Mouse (Mus musculus) stomach, embryonic 14.5 days (tissue): ENCODE results near the gene Rnf103. TPM values are rescaled to one million over a fixed set of nuclear protein-coding genes. Genes with fewer than 3 reads are reported as not detected.

Experiments used
- ATAC-seq: fragments of 200-750 bp; cut with Nextera tagmentation; 2 replicates; pipeline ENCODE4 v1.8.0; 2017; ENCODE audit warnings: low read depth, moderate TSS enrichment; ENCODE audit not compliant: insufficient number of reproducible peaks, insufficient read depth, low FRiP score
- H3K27ac ChIP-seq: fragments of 300-500 bp; sonication (generic); 2 replicates; pipeline ENCODE4 v1.5.1; 2014; ENCODE audit warnings: mild to moderate bottlenecking, low read length, moderate library complexity, mixed read lengths
- H3K27me3 ChIP-seq: fragments of 300-500 bp; sonication (generic); 2 replicates; pipeline ENCODE4 v1.6.1; 2014; ENCODE audit warnings: low read length, control low read depth, mixed read lengths; ENCODE audit not compliant: control insufficient read depth, insufficient read depth
- H3K36me3 ChIP-seq: fragments of 300-500 bp; sonication (generic); 2 replicates; pipeline ENCODE4 v1.6.1; 2014; ENCODE audit warnings: mild to moderate bottlenecking, control low read depth, low read length, moderate library complexity, mixed read lengths; ENCODE audit not compliant: control insufficient read depth, insufficient read depth
- H3K4me1 ChIP-seq: fragments of 300-500 bp; sonication (generic); 2 replicates; pipeline ENCODE4 v1.6.1; 2014; ENCODE audit warnings: low read length, control low read depth, mixed read lengths; ENCODE audit not compliant: control insufficient read depth, insufficient read depth
- H3K4me2 ChIP-seq: fragments of 300-500 bp; sonication (generic); replicated peaks from 2 replicates; pipeline ENCODE4 v1.6.1; 2014; ENCODE audit warnings: low read depth, low read length, control low read depth
- H3K4me3 ChIP-seq: fragments of 300-500 bp; sonication (generic); 2 replicates; pipeline ENCODE4 v1.5.1; 2014; ENCODE audit warnings: low read depth, low read length, control low read depth
- H3K9ac ChIP-seq: fragments of 300-500 bp; sonication (generic); replicated peaks from 2 replicates; pipeline ENCODE4 v1.6.1; 2014; ENCODE audit warnings: low read depth, mild to moderate bottlenecking, control low read depth, low read length, moderate library complexity, mixed read lengths
- H3K9me3 ChIP-seq: fragments of 300-500 bp; sonication (generic); 2 replicates; pipeline ENCODE4 v1.6.1; 2016; ENCODE audit warnings: low read depth, low read length, control low read depth; ENCODE audit not compliant: control insufficient read depth
- WGBS: fragments of 180-500 bp; shearing (Covaris S2); extraction: QIAGEN DNeasy Blood & Tissue Kit; methylation state at CpG from one replicate; pipeline ENCODE4 v1.1.7; 2014; 5-methylcytosine and 5-hydroxymethylcytosine counted together
- polyA plus RNA-seq: library from polyadenylated mRNA; unstranded; fragments of >200 nt; fragmentation: Nextera tagmentation; extraction: Ambion mirVana; gene quantifications from 2 replicates; pipeline ENCODE4 v1.2.1, GENCODE M21; 2014

Rnf103 gene
- polyA plus RNA-seq, 1 experiment from 2014 or later: 21.7 TPM

GRCm38 (mm10) chr6:71530176-71530575, 36.5 kb downstream of the Rnf103 start:
- no peak overlapping the region for H3K4me3 ChIP-seq
- H3K9me3 ChIP-seq: no peaks in the 10 kb centered on the region
- no peak overlapping the region for H3K9ac ChIP-seq
- no peaks in the 10 kb centered on the region for H3K27me3 ChIP-seq
- no peaks in the 10 kb centered on the region for H3K36me3 ChIP-seq
- no peak overlapping the region for H3K27ac ChIP-seq
- H3K4me1 ChIP-seq: no peaks in the 10 kb centered on the region
- WGBS: 87% methylated on average over 8 of the region's 8 CpGs
- ATAC-seq: no peak
- no peak overlapping the region for H3K4me2 ChIP-seq

- no peak for ATAC-seq
- Histone ChIP-seq H3K9me3 (no peaks in the 10 kb centered on the region), H3K4me1 (no peaks in the 10 kb centered on the region), H3K4me2 (no peak overlapping the region), H3K4me3 (no peak overlapping the region), H3K27ac (no peak overlapping the region), H3K9ac (no peak overlapping the region), H3K27me3 (no peaks in the 10 kb centered on the region), H3K36me3 (no peaks in the 10 kb centered on the region)
Measured at GRCm38 (mm10) chr6:71537286-71537685, 43.6 kb downstream of the Rnf103 start.

GRCm38 (mm10) chr6:71543686-71544499, 50.2 kb downstream of the Rnf103 start, which contains the start of gene Chmp3:
Gene Chmp3 (plus strand): TSS chr6:71543797.
- Histone ChIP-seq H3K9ac (peak within 1 kb of the TSS; percentile 97), H3K27me3 (no peaks in the 10 kb centered on the region), H3K4me3 (peak within 1 kb of the TSS; percentile 70), H3K36me3 (no peaks in the 10 kb centered on the region), H3K27ac (peak within 1 kb of the TSS; percentile 97), H3K4me1 (0 out of 2 replicates have a peak, but pooled peaks cover 4% of the 10 kb centered on the region), H3K9me3 (no peaks in the 10 kb centered on the region), H3K4me2 (peak within 1 kb of the TSS; percentile 51)
- WGBS: under 1% methylated on average over 55 of the region's 59 CpGs
- ATAC-seq: peak; percentile 98

- no peak overlapping the region for H3K4me3 ChIP-seq
- ATAC-seq: no peak
- no peak overlapping the region for H3K9ac ChIP-seq
- no peaks in the 10 kb centered on the region for H3K27me3 ChIP-seq
- no peak overlapping the region for H3K4me2 ChIP-seq
- no peaks in the 10 kb centered on the region for H3K9me3 ChIP-seq
- H3K27ac ChIP-seq: no peak overlapping the region
- WGBS: 97% methylated on average over 2 of the region's 2 CpGs
- no peaks in the 10 kb centered on the region for H3K4me1 ChIP-seq
- no peaks in the 10 kb centered on the region for H3K36me3 ChIP-seq
Measured at GRCm38 (mm10) chr6:71555507-71555951, 61.8 kb downstream of the Rnf103 start.

GRCm38 (mm10) chr6:71556826-71557225, 63.1 kb downstream of the Rnf103 start:
- ATAC-seq: no peak
- Histone ChIP-seq H3K9ac (no peak overlapping the region), H3K27me3 (no peaks in the 10 kb centered on the region), H3K4me2 (no peak overlapping the region), H3K9me3 (no peaks in the 10 kb centered on the region), H3K4me3 (no peak overlapping the region), H3K27ac (no peak overlapping the region), H3K4me1 (no peaks in the 10 kb centered on the region), H3K36me3 (peaks cover 4% of the 10 kb centered on the region; the same call in 1 of the 2 replicates)
- 93% methylated on average over 2 of the region's 2 CpGs for WGBS

Other genes with a start within 250 kb of the Rnf103 start
- 53.0 and 58.2 TPM in 2 replicates for gene Krcc1, start 222.2 kb upstream of the Rnf103 start, polyA plus RNA-seq
- gene Smyd1, start 171.7 kb upstream of the Rnf103 start, polyA plus RNA-seq: 0.78 and 0.86 TPM in 2 replicates
- 0.27 TPM in 1 of 2 replicates, not detected in the other for gene Cd8b1, start 171.1 kb upstream of the Rnf103 start, polyA plus RNA-seq
- 0.07 TPM in 1 of 2 replicates, not detected in the other for gene Cd8a, start 120.5 kb upstream of the Rnf103 start, polyA plus RNA-seq
- gene Rmnd5a, start 53.3 kb upstream of the Rnf103 start, polyA plus RNA-seq: 8.3 and 10.4 TPM in 2 replicates
- 57.5 and 81.6 TPM in 2 replicates for gene Chmp3, start 49.9 kb downstream of the Rnf103 start, polyA plus RNA-seq
- gene Kdm3a, start 139.1 kb downstream of the Rnf103 start, polyA plus RNA-seq: 46.8 and 53.2 TPM in 2 replicates
- gene Reep1, start 213.7 kb downstream of the Rnf103 start, polyA plus RNA-seq: 16.8 and 22.5 TPM in 2 replicates